ENCODE assay signal across 14 mouse cellular contexts in the genomic region with DNA sequence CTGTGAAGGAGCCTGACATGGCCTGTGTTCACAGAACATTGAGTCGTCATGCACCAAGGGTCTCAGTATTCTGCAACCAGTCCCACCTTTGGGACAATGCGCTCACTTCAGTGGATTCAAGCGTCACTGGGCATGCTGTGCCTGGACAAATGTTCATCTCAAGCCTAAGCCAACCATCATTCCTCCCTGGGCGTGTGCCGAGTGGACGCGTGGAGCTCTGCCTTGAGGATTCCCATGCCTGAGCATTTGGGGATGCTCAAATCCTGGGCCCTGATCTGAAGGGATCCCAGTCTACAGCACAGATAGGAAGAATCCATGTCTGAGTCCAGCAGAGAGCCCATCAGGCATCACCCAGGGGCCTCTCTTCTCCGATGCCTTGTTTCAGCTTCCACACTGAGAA. TPM values are rescaled to one million over a fixed set of nuclear protein-coding genes. Genes with fewer than 3 reads are reported as not detected.
"Had no signal": no experiment of that assay in that cellular context is flagged by ENCODE, and none has a peak within 500 bp of the region (broad histone marks: within the 10 kb centered on the region; RNA-seq: fewer than 3 reads in every experiment).

No protein-coding gene starts in this region.

- DNase-seq: lung, embryonic 14.5 days; lung, postnatal 10 days; lung, postnatal 4 days; midbrain, embryonic 14.5 days; retina, postnatal 1 day; right cerebral cortex, adult 18-20 months; right cerebral cortex, postnatal 25 days; right cerebral cortex, postnatal 4 days; spleen, adult 18-20 months; thymus, adult 18-20 months; thymus, postnatal 14 days; thymus, postnatal 36 days had no signal

RNA-seq across cellular contexts. Expression of gene 9630041A04Rik, which starts 36.0 kb away (rescaled TPM):
- total RNA-seq: megakaryocyte, adult 5-6 weeks; megakaryocyte-erythroid progenitor cell, adult 5-6 weeks had no signal
